Mouse (Mus musculus): ENCODE data around the gene Ipo13. TPM values are rescaled to one million over a fixed set of nuclear protein-coding genes. Genes with fewer than 3 reads are reported as not detected.

Ipo13 gene
- polyA plus RNA-seq, 1 experiment = 41.7 TPM

GRCm38 (mm10) chr4:117887133-117887532, 27.7 kb downstream of the Ipo13 start, which contains the start of gene Atp6v0b:
Atp6v0b (minus strand) TSS chr4:117887333.
- Histone ChIP-seq H3K27ac (ENCODE audit: insufficient read depth, low read length) (peak within 1 kb of the TSS; percentile 67), H3K4me1 (ENCODE audit: control insufficient read depth, insufficient read depth, insufficient read length) (peaks cover 15% of the 10 kb centered on the region; the same call in 1 of the 2 replicates), H3K27me3 (ENCODE audit: control insufficient read depth, insufficient read depth, low read length) (peaks cover 4% of the 10 kb centered on the region; the same call in 1 of the 2 replicates), H3K4me3 (ENCODE audit: extremely low read depth, insufficient read depth, insufficient read length) (peak within 1 kb of the TSS; percentile 95), H3K36me3 (ENCODE audit: control insufficient read depth, insufficient read depth, low read length) (peaks cover 15% of the 10 kb centered on the region; the same call in 1 of the 2 replicates)
- 1% methylated on average over 37 of the region's 37 CpGs for WGBS
- TF ChIP-seq CTCF (IDR thresholded peaks at IDR 0.05; ENCODE audit: extremely low read depth, insufficient read depth, insufficient read length, insufficient replicate concordance) (no peak), POLR2A (IDR thresholded peaks at IDR 0.05; ENCODE audit: low read depth, low read length) (peak; percentile 63)
- DNase-seq (ENCODE audit: low read depth in 1 of 2, low spot score in 2 of 2) = peak; percentile 75 to 96

GRCm38 (mm10) chr4:117886644-117887043, 28.2 kb downstream of the Ipo13 start:
- peak in 1 of 2 experiments; percentile 33 for DNase-seq (ENCODE audit: low read depth in 1 of 2, low spot score in 2 of 2)
- peak overlapping the region; percentile 95 for H3K4me3 ChIP-seq (ENCODE audit: extremely low read depth, insufficient read depth, insufficient read length)
- peaks cover 15% of the 10 kb centered on the region; the same call in 1 of the 2 replicates for H3K4me1 ChIP-seq (ENCODE audit: control insufficient read depth, insufficient read depth, insufficient read length)
- TF ChIP-seq POLR2A (IDR thresholded peaks at IDR 0.05; ENCODE audit: low read depth, low read length) = no peak
- no peak for TF ChIP-seq CTCF (IDR thresholded peaks at IDR 0.05; ENCODE audit: extremely low read depth, insufficient read depth, insufficient read length, insufficient replicate concordance)
- H3K36me3 ChIP-seq (ENCODE audit: control insufficient read depth, insufficient read depth, low read length) = peaks cover 15% of the 10 kb centered on the region; the same call in 1 of the 2 replicates
- H3K27me3 ChIP-seq (ENCODE audit: control insufficient read depth, insufficient read depth, low read length) = peaks cover 4% of the 10 kb centered on the region; the same call in 1 of the 2 replicates
- WGBS = under 1% methylated on average over 24 of the region's 24 CpGs
- H3K27ac ChIP-seq (ENCODE audit: insufficient read depth, low read length) = peak overlapping the region; percentile 67; the same call in 1 of the 2 replicates

GRCm38 (mm10) chr4:117885994-117886393, 28.8 kb downstream of the Ipo13 start:
- Histone ChIP-seq H3K27me3 (ENCODE audit: control insufficient read depth, insufficient read depth, low read length) (peaks cover 4% of the 10 kb centered on the region; the same call in 1 of the 2 replicates), H3K4me1 (ENCODE audit: control insufficient read depth, insufficient read depth, insufficient read length) (peaks cover 12% of the 10 kb centered on the region; the same call in 1 of the 2 replicates), H3K27ac (ENCODE audit: insufficient read depth, low read length) (no peak overlapping the region), H3K4me3 (ENCODE audit: extremely low read depth, insufficient read depth, insufficient read length) (no peak overlapping the region), H3K36me3 (ENCODE audit: control insufficient read depth, insufficient read depth, low read length) (peaks cover 15% of the 10 kb centered on the region; the same call in 1 of the 2 replicates)
- no peak for DNase-seq (ENCODE audit: low read depth in 1 of 2, low spot score in 2 of 2)
- 80% methylated on average over 9 of the region's 9 CpGs for WGBS
- TF ChIP-seq CTCF (IDR thresholded peaks at IDR 0.05; ENCODE audit: extremely low read depth, insufficient read depth, insufficient read length, insufficient replicate concordance) = no peak
- no peak for TF ChIP-seq POLR2A (IDR thresholded peaks at IDR 0.05; ENCODE audit: low read depth, low read length)

GRCm38 (mm10) chr4:117885093-117885492, 29.7 kb downstream of the Ipo13 start:
- TF ChIP-seq POLR2A (IDR thresholded peaks at IDR 0.05; ENCODE audit: low read depth, low read length) (no peak), CTCF (IDR thresholded peaks at IDR 0.05; ENCODE audit: extremely low read depth, insufficient read depth, insufficient read length, insufficient replicate concordance) (no peak)
- H3K36me3 ChIP-seq (ENCODE audit: control insufficient read depth, insufficient read depth, low read length) = peaks cover 15% of the 10 kb centered on the region; the same call in 1 of the 2 replicates
- H3K4me1 ChIP-seq (ENCODE audit: control insufficient read depth, insufficient read depth, insufficient read length) = peaks cover 10% of the 10 kb centered on the region; the same call in 1 of the 2 replicates
- H3K27ac ChIP-seq (ENCODE audit: insufficient read depth, low read length) = no peak overlapping the region
- H3K27me3 ChIP-seq (ENCODE audit: control insufficient read depth, insufficient read depth, low read length) = peaks cover 4% of the 10 kb centered on the region; the same call in 1 of the 2 replicates
- H3K4me3 ChIP-seq (ENCODE audit: extremely low read depth, insufficient read depth, insufficient read length) = no peak overlapping the region
- DNase-seq (ENCODE audit: low read depth in 1 of 2, low spot score in 2 of 2) = no peak
- WGBS = 95% methylated on average over 10 of the region's 10 CpGs

- H3K4me1 ChIP-seq (ENCODE audit: control insufficient read depth, insufficient read depth, insufficient read length) = peaks cover 10% of the 10 kb centered on the region; the same call in 1 of the 2 replicates
- WGBS = 87% methylated on average over 1 of the region's 1 CpGs
Observed at GRCm38 (mm10) chr4:117884146-117884545, 30.7 kb downstream of the Ipo13 start.

GRCm38 (mm10) chr4:117882701-117883691, 31.8 kb downstream of the Ipo13 start, which contains the start of gene B4galt2:
B4galt2 (minus strand) TSS chr4:117883487.
- peaks cover 13% of the 10 kb centered on the region; the same call in 1 of the 2 replicates for H3K36me3 ChIP-seq (ENCODE audit: control insufficient read depth, insufficient read depth, low read length)
- no peak for DNase-seq (ENCODE audit: low read depth in 1 of 2, low spot score in 2 of 2)
- peaks cover 4% of the 10 kb centered on the region; the same call in 1 of the 2 replicates for H3K27me3 ChIP-seq (ENCODE audit: control insufficient read depth, insufficient read depth, low read length)
- H3K27ac ChIP-seq (ENCODE audit: insufficient read depth, low read length) = no peak within 1 kb of the TSS
- no peak for TF ChIP-seq CTCF (IDR thresholded peaks at IDR 0.05; ENCODE audit: extremely low read depth, insufficient read depth, insufficient read length, insufficient replicate concordance)
- TF ChIP-seq POLR2A (IDR thresholded peaks at IDR 0.05; ENCODE audit: low read depth, low read length) = no peak
- peak within 1 kb of the TSS; percentile 27; the same call in 1 of the 2 replicates for H3K4me3 ChIP-seq (ENCODE audit: extremely low read depth, insufficient read depth, insufficient read length)
- peaks cover 10% of the 10 kb centered on the region; the same call in 1 of the 2 replicates for H3K4me1 ChIP-seq (ENCODE audit: control insufficient read depth, insufficient read depth, insufficient read length)
- 5% methylated on average over 80 of the region's 103 CpGs for WGBS

More at GRCm38 (mm10) chr4:117884146-117884545, 30.7 kb downstream of the Ipo13 start:
- H3K4me3 ChIP-seq (ENCODE audit: extremely low read depth, insufficient read depth, insufficient read length) = no peak overlapping the region
- no peak for DNase-seq (ENCODE audit: low read depth in 1 of 2, low spot score in 2 of 2)
- peaks cover 4% of the 10 kb centered on the region; the same call in 1 of the 2 replicates for H3K27me3 ChIP-seq (ENCODE audit: control insufficient read depth, insufficient read depth, low read length)
- peaks cover 13% of the 10 kb centered on the region; the same call in 1 of the 2 replicates for H3K36me3 ChIP-seq (ENCODE audit: control insufficient read depth, insufficient read depth, low read length)
- H3K27ac ChIP-seq (ENCODE audit: insufficient read depth, low read length) = no peak overlapping the region
- no peak for TF ChIP-seq CTCF (IDR thresholded peaks at IDR 0.05; ENCODE audit: extremely low read depth, insufficient read depth, insufficient read length, insufficient replicate concordance)
- no peak for TF ChIP-seq POLR2A (IDR thresholded peaks at IDR 0.05; ENCODE audit: low read depth, low read length)

All from spleen, adult 2 months (tissue).